Mouse (Mus musculus) lung, postnatal 0 days (tissue): ENCODE measurements around the gene Cux1. TPM values are rescaled to one million over a fixed set of nuclear protein-coding genes. Genes with fewer than 3 reads are reported as not detected.
A peak's percentile ranks its signal among the peaks of the same experiment; 100 is the strongest.
"Not testable (repeated sequence)": the region's sequence is repeated elsewhere in the genome, so short reads cannot be mapped to it uniquely, and the experiment has no call there.

Experiments
- ATAC-seq: fragments of 200-750 bp; cut with Nextera tagmentation; 2 replicates; pipeline ENCODE4 v1.8.0; 2017; ENCODE audit warnings: moderate library complexity
- DNase-seq: peaks from one replicate; pipeline ENCODE4 v3.0.0-alpha.2; 2016; ENCODE audit warnings: low spot score
- H3K27ac ChIP-seq: fragments of 300-500 bp; sonication (generic); 2 replicates; pipeline ENCODE4 v1.5.1; 2014; ENCODE audit warnings: antibody characterized with exemption, mild to moderate bottlenecking, low read length, mixed read lengths
- H3K27me3 ChIP-seq: fragments of 300-500 bp; sonication (generic); replicated peaks from 2 replicates; pipeline ENCODE4 v1.6.1; 2014; ENCODE audit warnings: low read length, mixed read lengths; ENCODE audit not compliant: insufficient read depth
- H3K36me3 ChIP-seq: fragments of 300-500 bp; sonication (generic); 2 replicates; pipeline ENCODE4 v1.6.1; 2014; ENCODE audit warnings: low read length, mixed read lengths; ENCODE audit not compliant: insufficient read depth
- H3K4me1 ChIP-seq: fragments of 300-500 bp; sonication (generic); 2 replicates; pipeline ENCODE4 v1.6.1; 2014; ENCODE audit warnings: antibody characterized with exemption, low read depth, low read length, mixed read lengths; ENCODE audit not compliant: insufficient read depth
- H3K4me2 ChIP-seq: fragments of 300-500 bp; sonication (generic); replicated peaks from 2 replicates; pipeline ENCODE4 v1.6.1; 2014; ENCODE audit warnings: low read depth, mild to moderate bottlenecking, low read length, moderate library complexity, mixed read lengths
- H3K4me3 ChIP-seq: fragments of 300-500 bp; sonication (generic); 2 replicates; pipeline ENCODE4 v1.5.1; 2014; ENCODE audit warnings: low read depth, low read length
- H3K9ac ChIP-seq: fragments of 300-500 bp; sonication (generic); replicated peaks from 2 replicates; pipeline ENCODE4 v1.6.1; 2014; ENCODE audit warnings: low read depth, mild to moderate bottlenecking
- H3K9me3 ChIP-seq: fragments of 300-500 bp; sonication (generic); 2 replicates; pipeline ENCODE4 v1.6.1; 2016; ENCODE audit warnings: low read length, mixed read lengths
- CTCF ChIP-seq: IDR thresholded peaks from 2 replicates; pipeline ENCODE4 v1.5.1; 2016; ENCODE audit warnings: antibody characterized with exemption, mild to moderate bottlenecking
- EP300 ChIP-seq: IDR thresholded peaks from 2 replicates; pipeline ENCODE4 v1.6.1; 2016; ENCODE audit warnings: antibody characterized with exemption, mild to moderate bottlenecking, control low read depth
- WGBS: fragments of 180-500 bp; shearing (Covaris S2); extraction: QIAGEN DNeasy Blood & Tissue Kit; methylation state at CpG from one replicate; pipeline ENCODE4 v1.1.7; 2014; 5-methylcytosine and 5-hydroxymethylcytosine counted together
- polyA plus RNA-seq: library from polyadenylated mRNA; unstranded; fragments of >200 nt; fragmentation: Nextera tagmentation; extraction: Ambion mirVana; gene quantifications from 2 replicates; pipeline ENCODE4 v1.2.1, GENCODE M21; 2015

Gene Cux1
- polyA plus RNA-seq, 1 experiment from 2014 or later = 68.5 TPM

DNA sequence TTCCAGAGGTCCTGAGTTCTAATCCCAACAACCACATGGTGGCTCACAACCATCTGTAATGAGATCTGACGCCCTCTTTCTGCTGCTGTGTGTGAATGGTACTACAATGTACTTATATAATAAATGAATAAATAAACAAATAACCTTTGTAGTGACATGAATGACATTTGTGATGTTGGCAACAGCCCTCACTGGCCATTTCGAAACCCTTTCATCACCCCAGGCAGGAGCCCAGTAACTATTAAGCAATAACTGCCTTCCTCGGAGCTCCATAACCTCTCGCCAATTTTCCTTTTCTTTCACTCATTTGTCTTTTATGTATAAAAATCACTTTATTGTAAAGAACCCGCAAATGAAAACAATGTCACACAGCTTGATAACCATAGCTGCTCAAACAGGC lies 353.6 kb downstream of the Cux1 start:
- TF ChIP-seq EP300 (no peak), CTCF (no peak)
- no peaks in the 10 kb centered on the region for H3K9me3 ChIP-seq
- no peak overlapping the region for H3K4me2 ChIP-seq
- H3K27me3 ChIP-seq = no peaks in the 10 kb centered on the region
- DNase-seq (peak; percentile 65), ATAC-seq (no peak; the same call in 1 of the 2 replicates)
- H3K4me3 ChIP-seq = no peak overlapping the region
- H3K4me1 ChIP-seq = no peaks in the 10 kb centered on the region
- WGBS = 45% methylated on average over 5 of the region's 5 CpGs
- H3K9ac ChIP-seq = no peak overlapping the region
- H3K27ac ChIP-seq = no peak overlapping the region
- no peaks in the 10 kb centered on the region for H3K36me3 ChIP-seq

GRCm38 (mm10) chr5:136212716-136213115 lies 354.6 kb downstream of the Cux1 start:
- Histone ChIP-seq H3K4me1 (no peaks in the 10 kb centered on the region), H3K27ac (no peak overlapping the region), H3K27me3 (no peaks in the 10 kb centered on the region), H3K9ac (no peak overlapping the region), H3K9me3 (no peaks in the 10 kb centered on the region), H3K4me3 (no peak overlapping the region), H3K4me2 (no peak overlapping the region), H3K36me3 (no peaks in the 10 kb centered on the region)
- WGBS = 89% methylated on average over 11 of the region's 11 CpGs
- DNase-seq = no peak
- TF ChIP-seq EP300 (no peak), CTCF (no peak)
- no peak for ATAC-seq

GRCm38 (mm10) chr5:136211341-136212102 lies 355.8 kb downstream of the Cux1 start:
- H3K9ac ChIP-seq, H3K36me3 ChIP-seq, ATAC-seq, H3K4me3 ChIP-seq, H3K9me3 ChIP-seq, H3K27me3 ChIP-seq, H3K4me2 ChIP-seq, H3K4me1 ChIP-seq, H3K27ac ChIP-seq: not testable (repeated sequence)
- 88% methylated on average over 14 of the region's 14 CpGs for WGBS
- DNase-seq = peak; percentile 26

- Histone ChIP-seq H3K9me3 (no peaks in the 10 kb centered on the region), H3K4me2 (no peak overlapping the region), H3K27ac (no peak overlapping the region), H3K4me3 (no peak overlapping the region), H3K9ac (no peak overlapping the region), H3K27me3 (no peaks in the 10 kb centered on the region), H3K36me3 (no peaks in the 10 kb centered on the region), H3K4me1 (no peaks in the 10 kb centered on the region)
- ATAC-seq = no peak
- TF ChIP-seq CTCF (no peak), EP300 (no peak)
- no peak for DNase-seq
- whole genome bisulfite sequencing = 61% methylated on average over 5 of the region's 5 CpGs
Measured at GRCm38 (mm10) chr5:136210549-136210948, 356.7 kb downstream of the Cux1 start.

DNA sequence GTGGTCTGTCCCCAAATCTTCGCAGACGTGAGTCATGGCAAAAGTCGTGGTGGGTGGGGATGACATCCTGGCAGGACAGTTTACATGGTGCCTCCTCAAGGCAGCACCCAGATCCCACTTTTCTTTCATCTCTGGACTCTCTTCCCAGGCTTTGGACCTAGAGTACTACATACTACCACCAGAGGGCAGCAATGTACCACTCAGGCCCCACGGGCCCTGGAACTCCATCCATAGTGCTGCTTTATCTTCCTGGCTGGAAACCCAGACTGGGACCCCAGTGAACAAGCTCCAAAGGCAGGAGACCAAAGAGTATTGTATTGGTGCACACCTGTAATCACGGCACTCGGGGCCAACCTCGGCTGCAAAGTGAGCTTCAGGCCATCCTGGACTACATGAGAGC lies 365.5 kb downstream of the Cux1 start:
- Histone ChIP-seq H3K27me3 (no peaks in the 10 kb centered on the region), H3K36me3 (no peaks in the 10 kb centered on the region), H3K4me3 (no peak overlapping the region), H3K27ac (no peak overlapping the region), H3K9me3 (no peaks in the 10 kb centered on the region), H3K9ac (no peak overlapping the region), H3K4me2 (no peak overlapping the region), H3K4me1 (no peaks in the 10 kb centered on the region)
- ATAC-seq = peak; percentile 37
- WGBS = 30% methylated on average over 7 of the region's 7 CpGs
- DNase-seq = peak; percentile 82
- peak; percentile 96 for TF ChIP-seq CTCF
- TF ChIP-seq EP300 = no peak

- H3K27ac ChIP-seq = peak overlapping the region; percentile 85
- H3K4me2 ChIP-seq = peak overlapping the region; percentile 82
- ATAC-seq = no peak
- no peaks in the 10 kb centered on the region for H3K4me1 ChIP-seq
- TF ChIP-seq CTCF = peak; percentile 40
- TF ChIP-seq EP300 = no peak
- DNase-seq = peak; percentile 51
- H3K9me3 ChIP-seq = 0 out of 2 replicates have a peak, but pooled peaks cover 2% of the 10 kb centered on the region
- no peaks in the 10 kb centered on the region for H3K27me3 ChIP-seq
- H3K4me3 ChIP-seq = peak overlapping the region; percentile 92
- peak overlapping the region; percentile 91; the same call in 1 of the 2 replicates for H3K9ac ChIP-seq
- peaks cover 9% of the 10 kb centered on the region; the same call in 1 of the 2 replicates for H3K36me3 ChIP-seq
- WGBS = 25% methylated on average over 11 of the region's 11 CpGs
Measured at GRCm38 (mm10) chr5:136199526-136199925, 367.8 kb downstream of the Cux1 start.
